Mouse (Mus musculus) heart, postnatal 14 days (tissue): ENCODE data around the gene Nppc. TPM values are rescaled to one million over a fixed set of nuclear protein-coding genes. Genes with fewer than 3 reads are reported as not detected.

Source experiments
- microRNA-seq, 2 experiments: library from miRNA; unstranded; fragments of <30 nt; microRNA quantifications; one replicate each; pipeline ENCODE4 v1.2.0; 2021 to 2022
- total RNA-seq, 2 experiments: library from RNA; stranded (reverse); gene quantifications; 2 replicates each; pipeline ENCODE4 v1.2.3; 2021

Nppc gene
- total RNA-seq, 2 experiments from 2014 or later = 0.62 to 0.63 TPM

Small RNA genes within 50 kb of the gene (microRNA-seq; reads per million reads assigned to microRNA genes)
- 0 reads per million in 2 experiments for gene Gm22955

Other genes with a start within 250 kb of the Nppc start
- not detected for gene Nmur1, start 244.3 kb downstream of the Nppc start, total RNA-seq
- not detected for gene Tex44, start 244.2 kb downstream of the Nppc start, total RNA-seq
- 100 to 1,000 TPM; 290 to 401 TPM for gene Ptma, start 143.8 kb downstream of the Nppc start, total RNA-seq
- 10 to 100 TPM; 40.3 to 44.5 TPM for gene Pde6d, start 87.9 kb downstream of the Nppc start, total RNA-seq
- gene Cops7b, start 87.7 kb downstream of the Nppc start, total RNA-seq = 10 to 100 TPM; 10.8 to 11.5 TPM
- gene Dis3l2, start 33.2 kb upstream of the Nppc start, total RNA-seq = 10 to 100 TPM; 11.8 to 12.2 TPM